Mouse (Mus musculus): Measurements from ENCODE around the gene Galntl6.
A peak's percentile ranks its signal among the peaks of the same experiment; 100 is the strongest.

The Galntl6 gene

DNA sequence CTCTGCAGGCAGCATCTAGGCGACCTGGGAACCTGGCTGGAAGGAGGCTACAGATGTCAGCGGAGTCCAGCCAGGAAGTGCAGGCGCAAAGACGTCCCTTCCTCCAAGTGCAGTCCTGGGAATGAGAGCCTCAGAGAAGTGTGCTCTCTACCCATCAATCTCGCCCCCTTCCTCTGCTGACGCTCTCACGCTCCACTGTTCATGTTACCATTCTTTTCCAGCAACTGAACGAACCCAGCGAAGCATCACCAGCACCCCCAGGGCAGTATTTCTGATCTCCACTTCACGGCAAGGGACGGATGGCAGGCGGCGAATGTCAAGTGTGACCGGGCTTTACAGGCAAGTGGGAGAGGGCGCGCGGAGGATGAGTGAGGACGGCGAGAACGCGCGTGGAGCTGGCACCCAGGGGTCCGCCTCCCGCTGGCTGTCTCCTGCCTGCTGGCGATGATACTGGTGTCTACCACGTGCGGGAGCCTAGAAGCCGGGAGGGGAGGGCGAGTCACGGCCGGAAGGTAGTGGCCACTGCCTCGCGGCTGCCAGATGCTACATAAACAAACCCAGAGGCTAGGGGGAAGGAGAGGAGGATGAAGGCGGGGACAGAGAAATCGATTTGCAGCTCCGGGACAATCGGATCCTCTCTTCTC is at the start of gene Galntl6:
Gene Galntl6, minus strand, starts transcription at position 445 of the 644 bp plus-strand sequence.
- peak; percentile 26 for DNase-seq (ENCODE audit: low read depth, low spot score)

DNA sequence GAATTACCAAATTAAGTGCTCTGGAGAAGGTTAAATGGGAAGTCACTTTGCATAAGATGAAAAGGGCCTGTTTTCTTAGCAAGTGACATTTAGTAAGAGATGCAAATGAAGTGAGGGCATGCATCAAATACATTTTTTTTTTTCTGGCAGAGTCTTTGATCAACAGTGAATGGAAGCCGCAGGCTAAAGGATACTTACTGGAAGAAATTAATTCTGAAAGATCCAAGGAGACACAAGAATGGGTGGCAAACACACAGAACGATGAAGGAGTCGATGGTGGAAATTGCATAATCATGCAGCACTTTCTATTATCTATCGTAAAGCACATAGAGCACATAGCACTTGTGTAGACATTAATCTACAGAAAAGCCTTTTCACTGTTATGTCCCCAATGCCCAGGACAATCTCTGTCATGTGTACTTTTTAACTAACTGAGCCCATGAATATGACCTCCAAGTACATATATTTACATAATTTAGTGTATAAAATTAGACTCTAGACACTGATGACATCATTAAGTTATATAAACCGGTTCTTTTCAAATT is 44.8 kb upstream of the Galntl6 start:
- DNase-seq (ENCODE audit: low read depth, low spot score) = no peak

DNA sequence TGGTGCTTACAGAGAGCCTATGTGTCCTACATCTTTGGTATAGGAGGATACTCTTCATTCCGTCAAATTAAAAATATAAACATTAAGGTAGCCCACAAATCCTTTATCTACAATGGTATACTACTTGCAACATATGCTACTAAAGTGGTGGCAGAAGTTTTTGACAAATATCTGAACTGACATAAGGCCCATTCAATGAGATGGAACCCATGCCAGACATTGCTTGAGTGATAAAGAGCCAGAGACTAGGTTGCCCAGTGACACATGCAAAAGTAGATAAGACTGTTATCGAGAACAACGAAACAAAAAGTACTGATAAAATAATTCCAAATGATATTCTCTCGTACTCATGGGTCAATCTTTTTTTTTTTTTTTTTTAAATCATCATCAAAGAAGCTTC is 31.3 kb upstream of the Galntl6 start:
- no peak for DNase-seq (ENCODE audit: low read depth, low spot score)

DNA sequence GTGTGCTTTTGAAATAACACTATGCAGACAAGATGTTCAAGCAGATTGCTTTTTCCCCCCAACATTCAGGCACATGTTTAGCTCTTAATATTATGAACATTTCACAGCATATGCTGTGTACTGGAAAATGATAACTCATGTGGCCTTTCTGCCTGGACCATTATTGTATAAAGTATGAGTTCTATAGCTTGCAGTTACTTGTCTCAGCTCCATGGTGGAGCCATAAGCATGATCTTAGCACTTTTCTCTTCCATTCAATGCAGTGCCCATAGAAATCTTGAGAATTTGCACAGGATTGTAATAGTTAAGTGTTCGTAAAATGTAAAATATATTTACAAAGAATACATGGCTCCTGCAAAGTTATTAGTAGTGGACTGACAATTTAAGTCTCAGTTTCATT is 18.6 kb upstream of the Galntl6 start:
- no peak for DNase-seq (ENCODE audit: low read depth, low spot score)

DNA sequence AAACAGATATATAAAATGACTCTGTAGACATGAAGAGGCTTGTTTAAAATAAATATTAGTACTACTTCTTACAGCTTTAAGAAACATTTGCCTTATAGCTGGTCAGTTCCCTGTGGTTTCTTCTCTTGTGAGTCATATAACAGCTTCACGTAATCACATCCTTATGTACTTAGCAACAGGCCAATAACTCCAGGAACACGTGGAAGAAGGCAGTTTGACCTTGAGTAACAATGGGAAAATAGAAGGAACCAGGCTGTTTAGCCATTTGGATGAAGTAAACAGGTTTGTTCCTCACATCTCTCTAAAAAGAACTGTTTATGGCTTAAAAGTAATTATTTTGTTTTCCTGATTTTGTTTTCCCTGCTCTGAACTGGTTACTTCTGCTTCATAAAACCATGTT is 2.7 kb upstream of the Galntl6 start:
- no peak for DNase-seq (ENCODE audit: low read depth, low spot score)

DNA sequence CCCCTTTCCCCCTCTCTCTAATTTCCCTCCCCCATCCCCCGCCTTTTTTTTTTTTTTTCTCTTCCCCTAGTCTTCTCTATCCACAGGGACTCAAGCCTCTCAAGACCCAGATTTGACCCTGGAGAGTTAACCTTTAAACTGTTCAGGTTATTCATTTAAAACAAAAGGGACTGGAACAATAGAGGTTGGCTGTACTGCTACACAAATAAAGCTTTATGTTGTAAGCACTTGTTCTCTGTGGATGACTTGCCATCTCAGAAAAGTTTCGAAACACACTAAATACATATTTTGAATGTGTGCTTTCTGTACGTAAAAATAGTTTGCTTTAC is 1.2 kb upstream of the Galntl6 start:
- DNase-seq (ENCODE audit: low read depth, low spot score) = peak; percentile 26

DNA sequence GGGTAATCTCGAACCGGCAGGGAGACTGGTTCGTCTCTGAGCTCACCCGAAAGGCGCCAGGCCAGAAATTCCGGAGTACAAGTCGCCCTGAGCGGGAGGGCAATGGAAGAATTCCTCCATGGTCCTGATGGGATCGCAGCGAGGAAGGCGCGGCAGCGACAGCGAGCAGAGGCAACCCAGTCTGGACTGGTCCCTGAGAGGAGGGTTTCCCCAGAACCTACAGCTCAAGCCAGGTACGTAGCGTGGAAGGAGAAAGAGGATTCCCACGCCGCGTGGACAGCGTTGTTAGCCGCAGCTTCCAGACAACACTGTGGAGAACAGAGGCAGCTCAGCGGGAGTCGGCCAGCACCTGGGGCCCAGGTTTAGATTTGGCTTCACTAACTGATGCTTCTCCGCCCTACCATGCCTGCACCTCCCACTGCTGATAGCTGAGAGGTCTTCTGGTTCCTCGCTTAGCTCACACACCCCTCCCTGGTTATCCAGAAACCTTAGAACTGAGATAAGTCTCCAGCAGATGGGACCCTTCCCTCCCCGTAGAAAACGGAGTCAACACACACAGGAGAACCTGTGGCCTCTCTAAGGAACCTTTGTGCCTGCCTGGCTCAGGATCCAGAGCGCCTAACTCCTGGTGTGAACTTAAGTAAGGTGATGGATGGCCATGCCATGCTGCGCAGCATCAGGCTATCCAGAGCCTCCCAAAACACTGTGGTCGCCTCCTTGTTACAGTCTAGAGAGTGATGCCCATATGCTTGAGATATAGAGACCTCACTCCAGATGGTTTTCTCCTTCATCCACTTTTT is 600 bp upstream of the Galntl6 start:
- DNase-seq (ENCODE audit: low read depth, low spot score) = peak; percentile 25

DNA sequence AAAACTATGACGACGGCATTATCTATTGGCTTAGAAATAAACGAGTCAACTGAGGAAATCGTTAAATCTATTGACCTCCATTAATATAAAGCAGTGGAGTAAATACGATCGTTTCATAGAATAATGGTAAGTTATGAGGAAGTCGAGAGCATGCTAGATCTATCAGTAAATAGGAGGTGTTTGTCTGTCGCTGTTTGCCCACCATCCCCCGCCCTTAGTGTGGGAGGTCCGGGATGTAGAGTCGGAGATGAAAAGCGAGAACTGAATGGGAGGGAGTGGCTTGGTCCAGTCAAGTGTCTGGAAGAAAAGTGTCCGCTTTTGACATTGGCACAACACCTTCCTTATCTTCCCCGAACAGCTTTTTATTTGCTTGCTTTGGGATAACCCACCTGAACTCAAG is 763 bp downstream of the Galntl6 start, which contains the start of gene BC030500:
Gene BC030500, plus strand, starts transcription at position 79 of the 400 bp plus-strand sequence.
- peak; percentile 12 for DNase-seq (ENCODE audit: low read depth, low spot score)

DNA sequence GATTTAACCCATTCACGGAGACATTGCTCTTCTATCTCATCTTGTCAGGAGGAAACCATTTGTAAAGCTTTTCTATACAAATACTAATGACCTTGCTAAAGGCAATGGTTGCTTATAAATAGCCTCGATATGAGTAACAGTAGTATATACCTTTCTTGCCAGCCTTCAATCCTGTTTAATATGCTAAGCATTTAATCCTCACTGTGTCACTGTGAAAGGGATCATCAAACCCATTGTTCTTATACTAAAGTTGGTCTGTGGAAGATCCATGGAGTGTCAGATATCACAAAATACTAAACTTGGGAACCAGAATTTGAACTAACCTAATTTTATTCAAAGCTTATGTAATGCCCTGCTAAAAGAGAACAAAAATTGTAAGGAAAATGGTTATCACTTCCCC is 8.0 kb downstream of the Galntl6 start:
- no peak for DNase-seq (ENCODE audit: low read depth, low spot score)

DNA sequence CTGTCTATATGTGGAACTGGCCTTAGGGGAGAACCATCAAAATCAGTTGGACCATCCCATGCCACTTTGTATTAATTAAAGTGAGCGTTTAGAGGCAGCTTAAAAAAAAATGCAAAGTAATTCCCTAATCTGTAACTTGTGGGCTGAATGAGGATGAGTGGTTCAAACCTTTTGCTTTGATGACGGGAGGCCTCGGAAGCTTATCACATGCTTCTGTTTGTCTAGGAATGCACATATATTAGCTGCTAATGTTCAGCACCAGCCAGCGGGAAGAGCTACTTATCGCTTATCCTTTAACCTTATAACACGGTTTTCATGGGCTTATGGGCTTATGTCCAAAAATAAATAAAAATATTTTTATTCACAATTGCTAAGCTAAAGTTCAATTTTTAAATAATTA is 16.5 kb downstream of the Galntl6 start:
- DNase-seq (ENCODE audit: low read depth, low spot score) = no peak

DNA sequence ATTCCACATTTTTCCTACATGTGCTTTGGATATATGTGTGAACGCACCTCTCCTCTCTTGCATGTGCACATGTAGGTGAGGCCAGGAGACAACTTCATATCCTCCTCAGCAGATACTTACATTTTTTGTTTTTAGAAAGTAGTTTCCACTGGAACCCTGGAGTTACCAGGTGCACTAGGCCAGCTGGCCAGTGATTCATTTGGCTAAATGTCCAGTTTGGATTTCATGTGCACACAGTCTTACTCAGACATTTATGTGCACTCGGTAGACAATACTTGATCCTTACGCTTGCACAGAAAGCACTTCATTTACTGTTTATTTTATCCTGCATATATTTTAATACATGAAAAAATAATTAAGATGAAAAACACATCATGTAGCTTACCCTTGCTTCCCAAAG is 21.8 kb downstream of the Galntl6 start:
- DNase-seq (ENCODE audit: low read depth, low spot score) = no peak

DNA sequence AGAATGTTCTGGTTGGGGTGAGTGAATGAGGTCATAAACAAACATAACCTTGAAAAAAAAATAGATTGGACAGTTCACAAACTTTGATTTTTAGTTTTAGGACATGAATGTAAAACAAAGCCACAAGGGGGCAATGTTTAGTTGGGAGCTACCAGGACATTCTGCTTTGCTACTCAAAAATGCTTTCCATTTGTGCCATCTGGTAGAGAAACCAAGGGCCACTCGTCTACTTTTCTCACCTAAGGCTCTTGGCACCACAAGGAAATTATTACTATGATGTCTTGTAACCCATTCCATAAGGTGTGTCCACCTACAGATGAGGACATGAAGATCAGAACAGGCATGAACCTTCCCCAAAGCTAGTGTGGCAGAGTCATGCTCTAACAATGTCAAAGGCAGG is 26.0 kb downstream of the Galntl6 start:
- DNase-seq (ENCODE audit: low read depth, low spot score) = peak; percentile 17

DNA sequence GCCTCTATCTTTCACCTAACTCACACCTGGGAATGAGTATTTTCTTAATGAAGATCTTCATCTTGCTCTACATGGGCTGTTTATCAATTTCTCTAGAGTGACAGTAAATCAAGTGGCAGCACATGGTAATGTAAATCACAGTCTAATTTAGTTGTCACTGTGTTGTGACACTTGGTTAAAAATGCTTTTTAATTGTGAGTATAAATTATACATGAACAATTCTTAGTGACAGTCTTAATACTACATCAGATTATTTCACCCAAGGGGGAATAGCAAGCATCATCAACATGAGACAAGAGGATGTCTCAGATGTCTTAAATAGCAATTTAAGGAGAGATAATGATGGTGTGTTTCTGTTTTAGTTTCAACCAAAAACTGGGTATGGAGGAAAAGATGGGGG is 88.1 kb downstream of the Galntl6 start:
- DNase-seq (ENCODE audit: low read depth, low spot score) = no peak

DNA sequence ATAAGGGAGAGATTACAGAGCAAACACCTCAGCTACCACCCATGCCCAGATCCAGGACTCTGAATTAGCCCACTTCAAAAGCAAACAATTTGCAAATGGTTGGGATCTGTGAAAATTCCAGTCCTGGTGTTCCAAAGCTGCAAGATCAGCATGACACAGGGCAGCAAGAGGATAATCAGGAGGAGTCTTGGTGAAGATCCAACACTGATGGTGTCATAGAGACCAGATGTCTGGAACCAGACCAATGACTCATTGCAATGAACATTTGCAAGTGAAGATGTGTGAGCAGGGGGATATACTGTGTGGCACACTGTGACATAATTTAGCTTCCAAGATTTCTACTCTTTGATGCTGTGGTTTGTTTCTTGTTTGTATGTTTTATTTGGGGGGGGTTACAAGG is 107.2 kb downstream of the Galntl6 start:
- no peak for DNase-seq (ENCODE audit: low read depth, low spot score)

DNA sequence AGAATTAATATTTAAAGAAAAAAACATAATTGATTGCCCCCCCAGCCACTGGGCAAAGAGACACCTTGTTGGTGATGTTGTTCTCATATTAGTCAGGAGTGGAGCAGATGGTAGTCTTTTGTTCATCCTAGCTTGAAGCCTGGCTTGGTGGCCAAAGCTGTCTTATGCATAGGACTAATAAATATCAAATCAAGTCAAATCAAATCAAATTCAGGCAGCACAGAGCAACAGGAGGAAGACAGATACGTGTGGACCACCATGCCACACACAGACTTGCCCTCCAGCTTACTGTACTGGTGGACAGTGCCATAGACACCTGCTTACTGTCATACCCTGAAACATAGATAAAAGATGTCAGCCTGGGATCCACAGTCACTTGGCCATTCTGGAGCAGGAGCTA is 110.6 kb downstream of the Galntl6 start:
- no peak for DNase-seq (ENCODE audit: low read depth, low spot score)

DNA sequence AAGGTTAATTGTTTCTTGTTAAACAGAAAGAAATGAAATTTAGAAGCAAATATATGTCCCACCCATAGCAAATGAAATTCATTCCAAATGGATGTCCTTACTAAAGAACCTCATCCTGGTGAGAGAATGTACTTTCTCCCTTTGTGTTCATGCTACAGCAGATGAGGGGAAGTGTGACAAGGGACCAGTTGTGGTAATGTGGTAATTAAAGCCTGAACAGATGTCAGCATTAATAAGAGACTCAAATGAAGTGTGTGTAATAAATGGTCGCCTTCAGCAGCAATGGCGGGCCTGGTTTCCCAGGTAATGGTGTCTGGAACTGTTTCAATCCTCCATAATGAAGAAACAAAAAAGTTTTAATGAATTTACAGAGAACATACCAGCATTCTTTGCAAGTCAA is 158.7 kb downstream of the Galntl6 start:
- no peak for DNase-seq (ENCODE audit: low read depth, low spot score)

DNA sequence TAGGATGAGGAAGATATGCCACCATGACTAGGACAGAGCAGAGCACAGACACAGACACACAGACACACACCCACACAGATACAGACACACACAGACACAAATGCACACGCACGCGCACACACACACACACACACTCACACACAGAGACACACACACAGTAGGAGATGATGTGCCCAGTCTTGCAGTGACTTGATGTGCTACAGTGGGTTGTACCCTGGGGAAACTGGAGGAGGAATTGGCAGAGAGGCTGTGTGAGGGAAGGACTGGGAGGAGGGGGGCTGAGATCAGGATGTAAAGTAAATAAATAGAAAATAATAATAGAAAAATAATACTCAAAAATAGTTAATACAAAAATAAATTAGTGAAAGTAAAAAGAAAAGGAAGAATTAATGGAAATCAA is 174.5 kb downstream of the Galntl6 start:
- DNase-seq (ENCODE audit: low read depth, low spot score) = no peak

DNA sequence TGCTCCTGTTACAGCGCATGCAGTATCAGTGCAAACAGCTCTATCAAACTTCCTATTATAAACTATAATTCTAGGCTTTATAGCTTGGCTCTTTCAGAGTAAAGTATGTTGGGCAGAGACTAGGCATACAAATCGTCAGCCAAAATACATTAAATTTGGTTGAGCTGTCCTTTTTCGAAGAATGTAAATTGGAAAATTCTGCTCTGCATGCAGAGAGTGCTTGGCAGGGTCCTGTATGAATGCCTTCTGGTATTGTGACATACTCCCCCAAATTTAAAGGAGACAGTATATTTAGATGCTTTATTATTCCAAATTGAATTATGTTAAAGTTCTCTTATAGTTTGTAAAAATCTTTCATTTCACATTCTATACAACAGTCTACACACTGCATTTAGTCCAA is 220.7 kb downstream of the Galntl6 start:
- DNase-seq (ENCODE audit: low read depth, low spot score) = no peak

DNA sequence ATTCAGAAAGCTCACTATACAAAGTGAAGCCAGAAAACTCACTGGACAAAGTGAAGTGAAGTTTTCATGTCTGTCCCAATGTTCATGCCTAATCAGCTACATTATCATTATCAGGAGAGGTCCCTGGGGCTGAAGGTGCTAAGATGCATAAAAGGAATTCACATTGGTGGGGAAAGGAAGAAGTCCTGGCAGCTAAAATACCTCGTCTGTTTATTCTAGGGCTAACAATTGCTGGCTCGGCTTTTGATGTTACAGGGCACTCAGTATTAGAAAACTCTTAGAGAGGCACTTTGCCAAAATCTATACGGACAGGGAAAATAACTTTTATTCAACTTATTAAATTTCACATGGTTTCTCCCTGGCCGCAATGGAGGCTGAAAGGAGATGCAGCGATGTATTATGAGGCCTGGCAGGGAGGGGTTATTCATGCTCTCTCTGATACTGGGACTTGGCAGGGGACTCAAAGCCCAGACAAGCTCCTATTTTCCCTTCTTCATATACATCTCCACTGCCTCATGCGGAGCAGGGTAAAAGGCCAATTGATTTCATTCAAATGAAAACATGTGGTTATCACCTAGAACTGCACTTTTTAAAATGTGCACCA is 234.5 kb downstream of the Galntl6 start:
- DNase-seq (ENCODE audit: low read depth, low spot score) = no peak

DNA sequence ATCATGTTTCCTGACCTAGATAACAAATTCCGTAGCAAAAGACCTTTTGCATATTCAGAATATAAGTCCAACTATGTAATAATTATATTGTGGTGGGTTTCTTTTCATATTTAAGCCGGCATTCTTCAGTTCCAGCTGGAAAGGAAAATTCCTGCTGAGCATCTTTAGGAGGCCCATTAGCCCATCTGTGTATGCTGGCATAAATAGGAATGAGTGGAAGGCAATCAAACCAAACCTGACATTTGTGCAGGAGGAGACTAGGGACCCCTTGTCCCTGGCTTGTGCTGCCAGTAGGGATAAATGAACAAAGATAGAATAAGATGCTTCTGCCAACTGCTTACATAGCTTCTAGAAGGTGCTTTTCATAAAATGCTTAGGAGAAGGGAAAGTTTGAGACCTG is 243.4 kb downstream of the Galntl6 start:
- no peak for DNase-seq (ENCODE audit: low read depth, low spot score)

DNA sequence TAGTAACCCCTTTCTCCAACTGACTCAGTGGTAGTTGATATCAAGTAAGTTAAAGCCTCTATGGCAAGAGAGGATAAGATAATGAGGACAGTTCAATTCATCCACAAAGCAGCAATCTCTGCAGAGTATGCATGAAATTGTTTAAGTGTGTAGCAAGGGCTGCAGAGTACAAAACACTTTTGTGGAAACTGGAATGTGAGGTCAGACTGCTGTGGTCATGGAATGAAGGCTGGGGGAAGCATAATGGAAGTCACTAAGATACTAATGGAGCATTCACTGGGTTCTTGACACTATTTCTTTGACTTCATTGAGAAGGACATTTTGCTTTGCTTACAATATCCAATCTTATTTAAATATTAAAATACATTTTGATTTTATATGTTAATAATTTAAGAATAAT is 252.4 kb downstream of the Galntl6 start:
- DNase-seq (ENCODE audit: low read depth, low spot score) = no peak

DNA sequence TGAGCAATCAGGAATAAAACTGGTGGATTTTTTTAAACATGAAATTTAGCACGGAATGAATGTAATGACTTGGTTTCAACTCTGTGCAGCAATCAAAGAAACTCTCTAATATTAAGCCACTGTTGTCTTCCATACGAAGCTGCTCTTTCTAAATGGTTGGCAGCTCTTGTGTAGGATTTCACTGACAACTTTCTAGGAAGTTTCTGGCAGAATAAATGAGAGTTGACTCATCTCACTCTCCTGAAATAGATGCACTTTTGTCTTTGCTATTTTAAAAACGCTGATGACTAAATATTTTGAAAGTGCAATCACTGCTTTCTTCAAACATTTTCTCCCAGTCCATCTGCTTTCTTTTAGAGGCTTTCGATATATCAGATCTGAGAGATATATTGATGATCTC is 256.8 kb downstream of the Galntl6 start:
- no peak for DNase-seq (ENCODE audit: low read depth, low spot score)

DNA sequence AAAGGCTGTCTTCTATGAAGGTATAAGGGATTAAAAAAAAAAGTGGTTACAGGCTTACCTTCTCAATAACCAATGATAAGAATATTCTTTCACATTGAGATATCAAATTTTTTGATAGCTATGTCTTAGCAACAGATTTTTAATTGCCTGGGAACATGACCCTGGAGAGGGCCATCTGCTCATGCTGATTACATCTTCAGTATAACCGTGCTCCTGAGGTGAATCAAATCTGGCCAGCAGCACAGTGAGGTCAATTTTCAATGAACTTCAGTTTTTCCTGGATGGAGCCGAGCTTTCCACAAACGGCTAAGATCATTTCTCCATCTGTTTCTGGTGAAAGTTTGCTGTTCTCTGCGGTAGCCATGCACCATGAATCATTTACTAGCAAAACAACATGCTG is 306.0 kb downstream of the Galntl6 start:
- no peak for DNase-seq (ENCODE audit: low read depth, low spot score)

Data from ES-CJ7 (cell line).